In the genomic region with DNA sequence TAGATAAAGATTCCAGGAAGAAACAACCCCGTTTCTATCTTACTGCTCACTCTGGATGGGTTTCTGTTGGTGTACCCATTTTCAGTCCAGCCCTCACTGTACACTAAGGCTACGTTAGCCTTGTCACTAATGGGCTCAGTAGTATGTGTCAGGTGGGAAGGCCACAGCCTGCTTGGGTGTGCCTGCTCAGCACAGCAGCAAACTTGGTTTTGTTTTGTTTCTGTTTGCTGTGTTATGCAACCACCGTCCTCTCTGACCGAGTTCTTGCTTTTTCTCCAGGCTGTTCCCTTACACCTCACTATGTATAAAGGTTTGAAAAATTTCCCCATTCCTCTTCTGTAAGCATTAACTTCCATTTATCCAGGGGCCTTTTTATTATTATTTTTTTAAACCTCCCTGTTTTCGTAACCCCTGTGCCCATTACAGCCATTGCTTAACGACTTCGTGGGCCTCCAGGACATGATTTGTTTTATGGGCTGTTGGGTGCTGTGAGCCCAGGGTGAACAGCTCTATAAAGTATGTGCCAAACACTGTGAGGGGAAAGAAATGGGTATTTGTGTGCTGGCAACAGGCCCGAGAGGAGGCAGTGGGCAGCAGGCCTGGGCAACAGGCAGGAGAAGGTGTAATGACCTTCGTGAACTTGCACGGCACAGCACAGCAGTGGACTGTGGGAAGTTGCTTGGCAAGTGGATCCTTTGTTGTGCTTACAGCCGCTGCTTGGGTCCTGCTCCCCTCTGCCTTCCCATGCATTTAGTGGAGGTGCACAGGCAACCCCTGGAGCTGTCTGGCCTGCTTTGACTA, we compare ENCODE assay signal across 10 mouse cellular contexts.
DNase-seq lines count a peak whose midpoint lies in the region; ATAC-seq lines count a peak whose summit lies in the region.
"Had no signal": no experiment of that assay in that cellular context is flagged by ENCODE, and none has a peak within 500 bp of the region (broad histone marks: within the 10 kb centered on the region; RNA-seq: fewer than 3 reads in every experiment).

No protein-coding gene starts in this region.

- WGBS in forebrain, embryonic 14.5 days = 65% methylated on average over 11 of the region's 11 CpGs
- 78% methylated on average over 11 of the region's 11 CpGs for WGBS in forebrain, embryonic 12.5 days

- no peak for DNase-seq in forebrain, embryonic 14.5 days (ENCODE audit: low spot score)
- DNase-seq in ovary, postnatal 14 days (ENCODE audit: low spot score) = peak; percentile 14
- no peak for DNase-seq in ovary, adult 18-20 months (ENCODE audit: low spot score)
- peak; percentile 40 to 58 for DNase-seq in kidney, postnatal 4 days
- DNase-seq in urinary bladder, postnatal 36 days (ENCODE audit: low spot score in 2 of 2) = peak; percentile 40 to 75
- DNase-seq in gastrocnemius, postnatal 14 days = no peak
- no peak for DNase-seq in retina, postnatal 1 day
- DNase-seq: liver, embryonic 13.5 days had no signal

- no peak overlapping the region for H3K27ac ChIP-seq in forebrain, embryonic 14.5 days (ENCODE audit: low read depth, low read length)
- no peak overlapping the region for H3K27ac ChIP-seq in forebrain, embryonic 12.5 days
- H3K27ac ChIP-seq: embryonic facial prominence, embryonic 10.5 days; liver, embryonic 13.5 days had no signal

- H3K9me3 ChIP-seq in forebrain, embryonic 14.5 days (replicated peaks; ENCODE audit: control insufficient read depth, low read length) = no peaks in the 10 kb centered on the region
- H3K9me3 ChIP-seq in forebrain, embryonic 12.5 days = no peaks in the 10 kb centered on the region
- H3K9me3 ChIP-seq: embryonic facial prominence, embryonic 10.5 days; liver, embryonic 13.5 days had no signal

- no peaks in the 10 kb centered on the region for H3K36me3 ChIP-seq in forebrain, embryonic 14.5 days (ENCODE audit: control insufficient read depth, insufficient read depth, low read length)
- H3K36me3 ChIP-seq in forebrain, embryonic 12.5 days (replicated peaks) = no peaks in the 10 kb centered on the region
- H3K36me3 ChIP-seq: embryonic facial prominence, embryonic 10.5 days; liver, embryonic 13.5 days had no signal

- H3K4me1 ChIP-seq in forebrain, embryonic 14.5 days (ENCODE audit: control insufficient read depth, insufficient read depth, low read length) = no peaks in the 10 kb centered on the region
- peaks cover 7% of the 10 kb centered on the region; the same call in 1 of the 2 replicates for H3K4me1 ChIP-seq in forebrain, embryonic 12.5 days
- H3K4me1 ChIP-seq: liver, embryonic 13.5 days had no signal

- ATAC-seq in forebrain, embryonic 14.5 days = peak; percentile 38; the same call in 1 of the 2 replicates
- no peak for ATAC-seq in forebrain, embryonic 12.5 days (ENCODE audit: low FRiP score)

- H3K9ac ChIP-seq in forebrain, embryonic 14.5 days (ENCODE audit: low read length) = no peak overlapping the region
- no peak overlapping the region for H3K9ac ChIP-seq in forebrain, embryonic 12.5 days
- H3K9ac ChIP-seq: liver, embryonic 13.5 days had no signal

- H3K4me3 ChIP-seq in forebrain, embryonic 14.5 days (ENCODE audit: low read depth, low read length) = no peak overlapping the region
- H3K4me3 ChIP-seq in forebrain, embryonic 12.5 days (replicated peaks) = no peak overlapping the region
- H3K4me3 ChIP-seq: embryonic facial prominence, embryonic 10.5 days; liver, embryonic 13.5 days had no signal

- no peaks in the 10 kb centered on the region for H3K27me3 ChIP-seq in forebrain, embryonic 14.5 days (replicated peaks; ENCODE audit: control insufficient read depth, insufficient read depth, low read length)
- no peaks in the 10 kb centered on the region for H3K27me3 ChIP-seq in forebrain, embryonic 12.5 days
- H3K27me3 ChIP-seq: liver, embryonic 13.5 days had no signal

- intact Hi-C loops in gastrocnemius, postnatal 14 days (cut with DNase I; ENCODE audit: low total_unique reads) = no loop called here

- no peak overlapping the region for H3K4me2 ChIP-seq in forebrain, embryonic 14.5 days (ENCODE audit: low read length)
- no peak overlapping the region for H3K4me2 ChIP-seq in forebrain, embryonic 12.5 days
- H3K4me2 ChIP-seq: liver, embryonic 13.5 days had no signal

Comparison
In these comparisons a context has a peak if more than half of its experiments do, and no peak if none do; other contexts are left out.
1. DNase-seq: peak in ovary, postnatal 14 days (single experiment), kidney, postnatal 4 days (2 of 2) and urinary bladder, postnatal 36 days (2 of 2); none in forebrain, embryonic 14.5 days (single experiment), ovary, adult 18-20 months (single experiment), gastrocnemius, postnatal 14 days (single experiment) and retina, postnatal 1 day (single experiment).